Mouse (Mus musculus) liver, adult 2 months (tissue): Measurements from ENCODE around the gene Syngr1. TPM values are rescaled to one million over a fixed set of nuclear protein-coding genes. Genes with fewer than 3 reads are reported as not detected.

Experiments
- DNase-seq: peaks from one replicate; pipeline ENCODE4 v3.0.0-alpha.2; 2011; ENCODE audit warnings: low read depth, low spot score; ENCODE audit errors: extremely low read depth
- H3K27ac ChIP-seq: fragments of 200-500 bp; replicated peaks from 2 replicates; pipeline ENCODE4 v1.5.1; 2012; ENCODE audit warnings: low read depth, mild to moderate bottlenecking, control low read depth, inconsistent platforms, low read length; ENCODE audit not compliant: insufficient read depth
- H3K27me3 ChIP-seq: fragments of 200-500 bp; 2 replicates; pipeline ENCODE4 v1.6.1; 2012; ENCODE audit warnings: mild to moderate bottlenecking, moderate library complexity, low read length, inconsistent platforms; ENCODE audit not compliant: control insufficient read depth, insufficient read depth
- H3K36me3 ChIP-seq: fragments of 200-500 bp; 2 replicates; pipeline ENCODE4 v1.6.1; 2012; ENCODE audit warnings: low read length, inconsistent platforms; ENCODE audit not compliant: control insufficient read depth, insufficient read depth
- H3K4me1 ChIP-seq: fragments of 200-500 bp; 2 replicates; pipeline ENCODE4 v1.6.1; 2011; ENCODE audit warnings: low read length; ENCODE audit not compliant: control insufficient read depth, insufficient read depth
- H3K4me3 ChIP-seq: fragments of 200-500 bp; 2 replicates; pipeline ENCODE4 v1.5.1; 2011; ENCODE audit warnings: low read depth, mild to moderate bottlenecking, control low read depth, low read length, moderate library complexity; ENCODE audit not compliant: insufficient read depth
- H3K79me2 ChIP-seq: fragments of 200-500 bp; 2 replicates; pipeline ENCODE4 v1.6.1; 2012; ENCODE audit warnings: inconsistent platforms, mild to moderate bottlenecking, low read length, moderate library complexity; ENCODE audit not compliant: control insufficient read depth, insufficient read depth
- H3K9ac ChIP-seq: fragments of 200-500 bp; 2 replicates; pipeline ENCODE4 v1.6.1; 2012; ENCODE audit warnings: low read depth, mild to moderate bottlenecking, control low read depth, inconsistent platforms, low read length
- CTCF ChIP-seq: fragments of 200-500 bp; IDR thresholded peaks from 2 replicates; pipeline ENCODE4 v1.5.1; 2011; ENCODE audit warnings: low read depth, low read length, control low read depth
- POLR2A ChIP-seq: fragments of 200-500 bp; IDR thresholded peaks from 2 replicates; pipeline ENCODE4 v1.6.1; 2011; ENCODE audit warnings: low read length, control low read depth; ENCODE audit not compliant: insufficient read depth; ENCODE audit errors: extremely low read depth
- WGBS: fragments of 180-500 bp; shearing (Covaris S2); methylation state at CpG from one replicate; pipeline ENCODE4 v1.1.7; 2018; 5-methylcytosine and 5-hydroxymethylcytosine counted together
- polyA plus RNA-seq: library from polyadenylated mRNA; depleted of rRNA; stranded (reverse); fragments of >200 nt; gene quantifications from 2 replicates; pipeline ENCODE4 v1.2.3, GENCODE M21; 2012
- total RNA-seq: library from RNA; depleted of rRNA; stranded (reverse); fragments of >200 nt; gene quantifications from 2 replicates; pipeline ENCODE4 v1.2.3, GENCODE M21; 2014

Gene Syngr1
- total and polyA plus RNA-seq, 2 experiments: 0.28 to 1.6 TPM

DNA sequence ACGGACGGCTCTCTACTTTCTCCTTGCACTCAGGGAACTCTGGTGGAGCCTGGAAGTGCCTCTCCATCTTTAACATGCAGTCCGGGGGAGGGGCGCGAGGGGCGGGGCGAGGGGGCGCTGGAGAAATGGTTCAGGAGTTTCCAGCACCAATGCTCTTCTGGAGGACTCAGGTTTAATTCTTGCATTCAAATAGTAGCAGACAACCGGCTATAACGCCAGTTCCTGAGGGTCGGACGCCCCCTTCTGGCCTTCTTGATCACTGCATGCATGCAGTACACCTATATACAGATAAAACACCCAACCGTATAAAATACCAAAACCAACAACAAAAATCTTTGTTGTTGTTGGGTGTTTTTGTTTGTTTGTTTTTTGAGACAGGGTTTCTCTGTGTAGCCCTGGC lies 25.7 kb upstream of the Syngr1 start:
- 34% methylated on average over 13 of the region's 13 CpGs for whole genome bisulfite sequencing
- Histone ChIP-seq H3K4me3 (no peak overlapping the region), H3K79me2 (no peaks in the 10 kb centered on the region), H3K9ac (no peak overlapping the region), H3K4me1 (no peaks in the 10 kb centered on the region), H3K36me3 (no peaks in the 10 kb centered on the region), H3K27me3 (no peaks in the 10 kb centered on the region), H3K27ac (no peak overlapping the region)
- TF ChIP-seq POLR2A (no peak), CTCF (peak; percentile 33; the same call in 1 of the 2 replicates)
- DNase-seq: no peak

GRCm38 (mm10) chr15:80066538-80066937 lies 24.6 kb upstream of the Syngr1 start:
- H3K27me3 ChIP-seq: no peaks in the 10 kb centered on the region
- 63% methylated on average over 3 of the region's 3 CpGs for WGBS
- H3K79me2 ChIP-seq: no peaks in the 10 kb centered on the region
- no peak overlapping the region for H3K4me3 ChIP-seq
- H3K36me3 ChIP-seq: no peaks in the 10 kb centered on the region
- TF ChIP-seq CTCF (peak; percentile 65), POLR2A (no peak)
- no peaks in the 10 kb centered on the region for H3K4me1 ChIP-seq
- no peak overlapping the region for H3K9ac ChIP-seq
- H3K27ac ChIP-seq: no peak overlapping the region
- DNase-seq: no peak

- DNase-seq: no peak
Observed at GRCm38 (mm10) chr15:80069171-80069570, 22.0 kb upstream of the Syngr1 start.

DNA sequence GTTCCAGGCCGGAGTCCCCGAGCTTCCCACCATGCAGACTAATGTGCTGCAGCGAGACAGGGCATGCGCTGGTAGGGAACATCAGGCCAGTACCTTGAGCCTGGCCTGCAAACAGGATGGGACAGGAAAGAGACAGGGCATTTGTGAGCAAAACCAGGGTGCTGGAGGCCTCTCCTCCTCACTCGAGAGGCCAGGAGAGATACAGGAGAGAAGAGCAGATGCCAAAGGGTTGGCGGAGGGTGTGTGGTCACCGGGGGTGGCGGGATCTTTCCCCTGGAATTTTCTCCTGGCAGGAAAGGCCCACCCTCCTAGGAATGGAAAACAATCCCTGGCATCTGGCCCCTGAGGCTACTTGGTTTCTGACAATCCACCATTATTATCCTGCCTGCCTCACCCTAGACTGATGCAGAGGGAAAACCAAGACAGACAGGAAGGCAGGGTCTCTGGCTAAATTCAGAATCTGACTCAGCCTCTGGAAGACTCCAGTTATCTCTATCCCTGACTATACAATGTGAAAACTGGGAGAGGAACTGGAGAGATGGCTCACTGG lies 21.0 kb upstream of the Syngr1 start:
- H3K36me3 ChIP-seq: no peaks in the 10 kb centered on the region
- H3K27ac ChIP-seq: no peak overlapping the region
- H3K4me1 ChIP-seq: peaks cover 3% of the 10 kb centered on the region; the same call in 1 of the 2 replicates
- H3K9ac ChIP-seq: no peak overlapping the region
- no peak for TF ChIP-seq POLR2A
- no peak for TF ChIP-seq CTCF
- no peaks in the 10 kb centered on the region for H3K79me2 ChIP-seq
- no peak overlapping the region for H3K4me3 ChIP-seq
- no peak for DNase-seq
- 90% methylated on average over 8 of the region's 8 CpGs for WGBS
- H3K27me3 ChIP-seq: no peaks in the 10 kb centered on the region

More at GRCm38 (mm10) chr15:80069171-80069570, 22.0 kb upstream of the Syngr1 start:
- Histone ChIP-seq H3K27me3 (no peaks in the 10 kb centered on the region), H3K27ac (no peak overlapping the region), H3K4me3 (no peak overlapping the region), H3K79me2 (no peaks in the 10 kb centered on the region), H3K36me3 (no peaks in the 10 kb centered on the region), H3K4me1 (peaks cover 3% of the 10 kb centered on the region; the same call in 1 of the 2 replicates), H3K9ac (no peak overlapping the region)
- WGBS: 69% methylated on average over 4 of the region's 4 CpGs
- TF ChIP-seq CTCF (no peak), POLR2A (no peak)

DNA sequence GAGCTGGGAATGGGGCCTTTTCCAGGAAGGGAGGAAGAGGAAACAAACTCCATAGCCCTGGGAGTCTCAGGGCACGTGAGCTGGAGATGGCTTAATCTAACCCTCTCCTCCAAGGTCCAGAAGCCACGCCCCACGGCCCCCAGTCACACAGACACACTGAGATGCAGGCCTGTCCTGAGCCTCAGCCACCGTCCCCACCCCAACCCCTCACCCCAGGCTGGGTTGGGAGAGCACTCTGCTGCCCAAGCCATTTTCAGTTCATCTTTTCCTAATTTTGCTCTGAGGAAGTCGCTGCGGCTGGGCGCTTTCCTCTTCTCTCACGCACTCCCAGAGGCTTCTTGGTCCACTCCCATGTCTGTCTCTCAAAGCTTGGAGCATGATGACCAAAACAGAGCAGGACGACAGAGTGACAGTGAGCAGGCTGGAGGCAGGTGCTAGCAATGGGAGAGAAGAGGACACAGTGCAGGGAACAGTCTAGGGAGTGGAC lies 19.1 kb upstream of the Syngr1 start:
- Histone ChIP-seq H3K4me1 (peaks cover 3% of the 10 kb centered on the region; the same call in 1 of the 2 replicates), H3K36me3 (peaks cover 1% of the 10 kb centered on the region; the same call in 1 of the 2 replicates), H3K27me3 (no peaks in the 10 kb centered on the region), H3K27ac (no peak overlapping the region; the same call in 1 of the 2 replicates), H3K4me3 (no peak overlapping the region), H3K79me2 (no peaks in the 10 kb centered on the region), H3K9ac (no peak overlapping the region)
- TF ChIP-seq CTCF (no peak), POLR2A (no peak)
- DNase-seq: peak; percentile 34
- 36% methylated on average over 9 of the region's 9 CpGs for WGBS

DNA sequence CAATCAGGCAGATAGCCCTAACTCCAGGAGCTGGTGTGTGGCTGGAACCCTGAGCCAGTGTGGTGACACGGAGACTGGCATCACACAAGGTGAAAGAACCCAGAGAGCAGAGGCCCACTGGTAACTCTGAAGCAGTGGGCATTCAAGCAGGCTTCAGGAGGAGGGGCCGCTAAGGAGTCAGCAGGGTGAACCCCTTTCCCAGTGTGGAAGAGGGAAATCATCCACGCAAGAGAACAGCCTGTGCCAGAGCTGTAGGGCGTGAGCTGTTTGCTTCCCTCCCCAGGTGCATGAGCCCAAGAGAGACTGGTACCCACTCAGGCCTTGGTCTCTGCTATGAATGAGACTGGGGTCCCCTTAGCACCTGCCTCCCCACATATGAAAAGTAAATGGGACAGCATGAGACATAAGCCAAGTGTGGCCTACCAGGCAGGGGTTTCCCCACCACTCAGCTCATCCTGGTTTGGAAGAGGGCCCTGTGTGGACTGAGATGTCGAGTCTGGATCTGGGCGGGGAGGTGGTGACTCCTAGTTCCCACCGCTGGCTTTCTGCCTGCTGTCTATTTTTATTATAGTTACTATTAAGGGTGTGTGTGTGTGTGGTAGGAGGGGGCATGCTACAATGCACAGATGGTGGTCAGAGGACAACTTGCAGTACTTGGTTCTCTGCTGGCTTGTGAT lies 18.4 kb upstream of the Syngr1 start:
- Histone ChIP-seq H3K4me1 (peaks cover 3% of the 10 kb centered on the region; the same call in 1 of the 2 replicates), H3K36me3 (peaks cover 7% of the 10 kb centered on the region; the same call in 1 of the 2 replicates), H3K4me3 (no peak overlapping the region), H3K79me2 (no peaks in the 10 kb centered on the region), H3K27ac (peak overlapping the region; percentile 28; the same call in 1 of the 2 replicates), H3K27me3 (no peaks in the 10 kb centered on the region), H3K9ac (no peak overlapping the region)
- 82% methylated on average over 7 of the region's 7 CpGs for WGBS
- DNase-seq: no peak
- TF ChIP-seq CTCF (no peak), POLR2A (no peak)
